ENCODE assay signal across 27 mouse cellular contexts in the genomic region with DNA sequence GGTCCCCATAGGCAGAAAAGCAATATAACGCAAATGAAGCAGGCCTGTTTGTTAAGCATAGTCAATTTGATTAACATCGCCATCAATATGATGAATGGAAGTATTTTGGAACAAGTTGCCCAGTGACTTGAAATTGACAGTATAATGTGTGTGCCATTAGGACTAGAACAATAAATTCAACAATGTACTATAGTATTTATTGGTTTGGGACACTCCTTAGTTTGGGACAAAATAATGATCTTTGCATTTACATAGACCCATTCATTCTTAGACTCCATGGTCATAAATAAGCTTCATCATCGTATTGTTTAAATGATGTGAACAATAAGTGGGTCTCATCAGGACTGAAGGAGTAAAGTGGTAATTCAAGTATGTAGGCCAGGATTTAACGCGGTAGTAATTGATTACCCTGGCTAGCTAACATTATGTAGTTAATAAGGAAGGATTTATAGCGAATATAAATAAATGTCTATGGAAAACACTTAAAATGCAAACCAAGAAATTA.
DNase-seq lines count a peak whose midpoint lies in the region; ATAC-seq lines count a peak whose summit lies in the region.
"Had no signal": no experiment of that assay in that cellular context is flagged by ENCODE, and none has a peak within 500 bp of the region (broad histone marks: within the 10 kb centered on the region; RNA-seq: fewer than 3 reads in every experiment).

No protein-coding gene starts in this region.

- H3K36me3 ChIP-seq in hindbrain, embryonic 12.5 days, result no peaks in the 10 kb centered on the region
- H3K36me3 ChIP-seq in hindbrain, embryonic 13.5 days, result no peaks in the 10 kb centered on the region
- H3K36me3 ChIP-seq in neural tube, embryonic 11.5 days (ENCODE audit: control insufficient read depth, insufficient read depth, low read length), result no peaks in the 10 kb centered on the region
- no peaks in the 10 kb centered on the region for H3K36me3 ChIP-seq in neural tube, embryonic 15.5 days
- H3K36me3 ChIP-seq in neural tube, embryonic 13.5 days, result no peaks in the 10 kb centered on the region
- H3K36me3 ChIP-seq: forebrain, embryonic 10.5 days; G1E; heart, embryonic 12.5 days; heart, embryonic 15.5 days; hindbrain, embryonic 10.5 days; intestine, embryonic 15.5 days had no signal

- peak; percentile 67 for ATAC-seq in hindbrain, embryonic 12.5 days (ENCODE audit: low FRiP score)
- ATAC-seq in hindbrain, embryonic 13.5 days (ENCODE audit: low FRiP score), result no peak
- ATAC-seq in neural tube, embryonic 11.5 days (ENCODE audit: insufficient read depth, low FRiP score, low TSS enrichment), result peak; percentile 81
- no peak for ATAC-seq in neural tube, embryonic 15.5 days (ENCODE audit: low FRiP score)
- ATAC-seq in neural tube, embryonic 13.5 days (ENCODE audit: low read depth), result peak; percentile 72
- no peak for ATAC-seq in granulocyte monocyte progenitor cell, adult 5-6 weeks (replicated peaks; ENCODE audit: poor library complexity, severe bottlenecking)
- ATAC-seq: forebrain, embryonic 13.5 days; forebrain, embryonic 16.5 days; intestine, embryonic 15.5 days; Patski had no signal

- DNase-seq in neural tube, embryonic 11.5 days (ENCODE audit: low spot score), result no peak
- DNase-seq: adrenal gland, postnatal 10 days; adrenal gland, postnatal 36 days; B cell, adult 2 months; cerebellum, adult 18-20 months; cerebellum, adult 9-10 months; cerebellum, postnatal 14 days; gastrocnemius, adult 2 months; gastrocnemius, postnatal 14 days; heart, adult 18-20 months; heart, postnatal 10 days; heart, postnatal 36 days had no signal

- H3K4me1 ChIP-seq in hindbrain, embryonic 12.5 days, result no peaks in the 10 kb centered on the region
- H3K4me1 ChIP-seq in hindbrain, embryonic 13.5 days (replicated peaks), result no peaks in the 10 kb centered on the region
- no peaks in the 10 kb centered on the region for H3K4me1 ChIP-seq in neural tube, embryonic 11.5 days (ENCODE audit: control insufficient read depth, insufficient read depth, low read length)
- no peaks in the 10 kb centered on the region for H3K4me1 ChIP-seq in neural tube, embryonic 15.5 days
- H3K4me1 ChIP-seq in neural tube, embryonic 13.5 days (replicated peaks), result no peaks in the 10 kb centered on the region
- H3K4me1 ChIP-seq: forebrain, embryonic 10.5 days; forebrain, embryonic 13.5 days; heart, embryonic 12.5 days; heart, embryonic 15.5 days; hindbrain, embryonic 10.5 days; intestine, embryonic 15.5 days had no signal

- no peak overlapping the region for H3K27ac ChIP-seq in hindbrain, embryonic 12.5 days
- no peak overlapping the region for H3K27ac ChIP-seq in hindbrain, embryonic 13.5 days
- H3K27ac ChIP-seq in neural tube, embryonic 11.5 days (ENCODE audit: low read depth, low read length), result no peak overlapping the region
- no peak overlapping the region for H3K27ac ChIP-seq in neural tube, embryonic 15.5 days (replicated peaks)
- H3K27ac ChIP-seq in neural tube, embryonic 13.5 days (replicated peaks), result no peak overlapping the region
- H3K27ac ChIP-seq: forebrain, embryonic 10.5 days; forebrain, embryonic 13.5 days; gastrocnemius, adult 2 months; heart, embryonic 15.5 days; hindbrain, embryonic 10.5 days; intestine, embryonic 15.5 days had no signal

- no peaks in the 10 kb centered on the region for H3K9me3 ChIP-seq in hindbrain, embryonic 12.5 days (replicated peaks)
- no peaks in the 10 kb centered on the region for H3K9me3 ChIP-seq in hindbrain, embryonic 13.5 days
- H3K9me3 ChIP-seq in neural tube, embryonic 11.5 days (ENCODE audit: control insufficient read depth, low read length), result no peaks in the 10 kb centered on the region
- H3K9me3 ChIP-seq in neural tube, embryonic 15.5 days (replicated peaks), result no peaks in the 10 kb centered on the region
- no peaks in the 10 kb centered on the region for H3K9me3 ChIP-seq in neural tube, embryonic 13.5 days
- H3K9me3 ChIP-seq: forebrain, embryonic 10.5 days; forebrain, embryonic 13.5 days; heart, embryonic 12.5 days; heart, embryonic 15.5 days; hindbrain, embryonic 10.5 days; intestine, embryonic 15.5 days had no signal

- WGBS in hindbrain, embryonic 12.5 days, result 73% methylated on average over 6 of the region's 6 CpGs
- WGBS in hindbrain, embryonic 13.5 days, result 53% methylated on average over 6 of the region's 6 CpGs
- 70% methylated on average over 6 of the region's 6 CpGs for WGBS in neural tube, embryonic 11.5 days
- WGBS in neural tube, embryonic 15.5 days, result 36% methylated on average over 6 of the region's 6 CpGs
- WGBS in neural tube, embryonic 13.5 days, result 43% methylated on average over 6 of the region's 6 CpGs

- H3K9ac ChIP-seq in hindbrain, embryonic 12.5 days, result no peak overlapping the region
- H3K9ac ChIP-seq in hindbrain, embryonic 13.5 days, result no peak overlapping the region
- no peak overlapping the region for H3K9ac ChIP-seq in neural tube, embryonic 11.5 days (ENCODE audit: low read length)
- no peak overlapping the region for H3K9ac ChIP-seq in neural tube, embryonic 15.5 days (replicated peaks)
- H3K9ac ChIP-seq in neural tube, embryonic 13.5 days, result no peak overlapping the region
- H3K9ac ChIP-seq: forebrain, embryonic 13.5 days; heart, embryonic 12.5 days; heart, embryonic 15.5 days; intestine, embryonic 15.5 days had no signal

- no peak overlapping the region for H3K4me3 ChIP-seq in hindbrain, embryonic 12.5 days
- H3K4me3 ChIP-seq in hindbrain, embryonic 13.5 days, result no peak overlapping the region
- no peak overlapping the region for H3K4me3 ChIP-seq in neural tube, embryonic 11.5 days (ENCODE audit: low read depth, low read length)
- no peak overlapping the region for H3K4me3 ChIP-seq in neural tube, embryonic 15.5 days (replicated peaks)
- H3K4me3 ChIP-seq in neural tube, embryonic 13.5 days, result no peak overlapping the region
- H3K4me3 ChIP-seq: forebrain, embryonic 10.5 days; forebrain, embryonic 13.5 days; gastrocnemius, adult 2 months; heart, embryonic 12.5 days; heart, embryonic 15.5 days; hindbrain, embryonic 10.5 days; intestine, embryonic 15.5 days had no signal

- H3K4me2 ChIP-seq in hindbrain, embryonic 12.5 days (replicated peaks), result no peak overlapping the region
- H3K4me2 ChIP-seq in hindbrain, embryonic 13.5 days, result no peak overlapping the region
- H3K4me2 ChIP-seq in neural tube, embryonic 11.5 days (ENCODE audit: low read depth), result no peak overlapping the region
- no peak overlapping the region for H3K4me2 ChIP-seq in neural tube, embryonic 15.5 days
- no peak overlapping the region for H3K4me2 ChIP-seq in neural tube, embryonic 13.5 days
- H3K4me2 ChIP-seq: forebrain, embryonic 13.5 days; heart, embryonic 12.5 days; heart, embryonic 15.5 days; intestine, embryonic 15.5 days had no signal

- no peaks in the 10 kb centered on the region for H3K27me3 ChIP-seq in hindbrain, embryonic 12.5 days
- H3K27me3 ChIP-seq in hindbrain, embryonic 13.5 days, result no peaks in the 10 kb centered on the region
- no peaks in the 10 kb centered on the region for H3K27me3 ChIP-seq in neural tube, embryonic 11.5 days (ENCODE audit: control insufficient read depth, insufficient read depth, low read length)
- H3K27me3 ChIP-seq in neural tube, embryonic 15.5 days (replicated peaks), result no peaks in the 10 kb centered on the region; the same call in 1 of the 2 replicates
- H3K27me3 ChIP-seq in neural tube, embryonic 13.5 days, result no peaks in the 10 kb centered on the region
- H3K27me3 ChIP-seq: CH12.LX; forebrain, embryonic 13.5 days; heart, embryonic 12.5 days; heart, embryonic 15.5 days; intestine, embryonic 15.5 days had no signal

Comparison
In these comparisons a context has a peak if more than half of its experiments do, and no peak if none do; other contexts are left out.
1. ATAC-seq: peak in hindbrain, embryonic 12.5 days (single experiment), neural tube, embryonic 11.5 days (single experiment) and neural tube, embryonic 13.5 days (single experiment); none in hindbrain, embryonic 13.5 days (single experiment), neural tube, embryonic 15.5 days (single experiment) and granulocyte monocyte progenitor cell, adult 5-6 weeks (single experiment).